In the genomic region with DNA sequence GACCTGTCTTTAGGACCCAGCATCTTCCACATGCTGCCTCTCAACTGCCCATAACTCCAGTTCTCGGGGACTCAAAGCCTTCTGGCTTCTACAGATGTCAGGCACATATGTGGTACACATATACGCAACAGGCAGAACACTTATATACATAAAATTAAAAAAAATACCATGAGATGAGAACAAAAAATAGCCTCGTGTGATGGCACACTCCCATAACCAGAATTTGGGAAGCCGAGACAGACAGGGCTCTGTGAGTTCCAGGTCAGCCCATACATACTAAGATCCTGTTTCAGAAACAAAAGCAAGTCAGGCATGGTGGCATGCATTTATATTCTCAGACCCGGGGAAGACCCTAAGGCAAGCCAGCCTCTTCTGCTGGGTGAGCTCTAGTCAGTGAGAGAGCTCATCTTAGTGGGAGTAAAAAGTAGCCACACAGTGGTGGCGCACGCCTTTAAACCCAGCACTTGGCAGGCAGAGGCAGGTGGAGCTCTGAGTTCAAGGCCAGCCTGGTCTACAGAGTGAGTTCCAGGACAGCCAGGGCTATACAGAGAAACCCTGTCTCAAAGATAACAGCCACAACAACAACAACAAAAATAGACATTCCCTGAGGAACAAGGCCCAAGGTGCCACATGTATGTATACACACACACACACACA, we compare ENCODE assay signal across 22 mouse cellular contexts. TPM values are rescaled to one million over a fixed set of nuclear protein-coding genes. Genes with fewer than 3 reads are reported as not detected.
A peak's percentile ranks its signal among the peaks of the same experiment; 100 is the strongest.
DNase-seq lines count a peak whose midpoint lies in the region; ATAC-seq and TF ChIP-seq lines count a peak whose summit lies in the region.
"Had no signal": no experiment of that assay in that cellular context is flagged by ENCODE, and none has a peak within 500 bp of the region (broad histone marks: within the 10 kb centered on the region; RNA-seq: fewer than 3 reads in every experiment).

No protein-coding gene starts in this region.

- no peak overlapping the region for H3K4me3 ChIP-seq in gastrocnemius, adult 2 months
- no peak overlapping the region for H3K4me3 ChIP-seq in heart, embryonic 13.5 days
- no peak overlapping the region for H3K4me3 ChIP-seq in layer of hippocampus, adult 2 months
- no peak overlapping the region for H3K4me3 ChIP-seq in brown adipose tissue, adult 24 weeks (ENCODE audit: insufficient read depth, low read depth, low read length)
- H3K4me3 ChIP-seq: embryonic facial prominence, embryonic 12.5 days; hindbrain, embryonic 15.5 days; left cerebral cortex, adult 2 months; liver, embryonic 12.5 days; midbrain, embryonic 13.5 days had no signal

- TF ChIP-seq CTCF in gastrocnemius, adult 2 months (IDR thresholded peaks at IDR 0.05), result no peak
- TF ChIP-seq CTCF in layer of hippocampus, adult 2 months (conservative IDR thresholded peaks at IDR 0.05), result no peak

- H3K27ac ChIP-seq in gastrocnemius, adult 2 months, result peak overlapping the region; percentile 92
- peak overlapping the region; percentile 84 for H3K27ac ChIP-seq in heart, embryonic 13.5 days (replicated peaks)
- H3K27ac ChIP-seq in layer of hippocampus, adult 2 months, result peak overlapping the region; percentile 2; the same call in 1 of the 2 replicates
- H3K27ac ChIP-seq in brown adipose tissue, adult 24 weeks (replicated peaks; ENCODE audit: low read depth, low read length), result peak overlapping the region; percentile 12; the same call in 1 of the 2 replicates
- H3K27ac ChIP-seq: left cerebral cortex, adult 2 months; liver, embryonic 12.5 days; midbrain, embryonic 13.5 days had no signal

- ATAC-seq in heart, embryonic 13.5 days (ENCODE audit: extremely low read depth, insufficient number of reproducible peaks, low FRiP score, low TSS enrichment), result no peak
- ATAC-seq: forebrain, embryonic 14.5 days; inflammation-experienced regulatory T-cells, adult 6 months; liver, embryonic 12.5 days; liver, postnatal 0 days; midbrain, embryonic 13.5 days; Patski had no signal

- H3K4me2 ChIP-seq in heart, embryonic 13.5 days, result no peak overlapping the region
- H3K4me2 ChIP-seq: embryonic facial prominence, embryonic 12.5 days; hindbrain, embryonic 15.5 days; liver, embryonic 12.5 days; midbrain, embryonic 13.5 days had no signal

- intact Hi-C loops in gastrocnemius, adult 2 months (cut with DNase I), result loop anchor here (2.0 kb wide), 1 partner anchor 44 kb away; no protein-coding TSS in a partner anchor
- intact Hi-C loops in heart, postnatal 14 days (cut with DNase I), result no loop called here

- H3K4me1 ChIP-seq in heart, embryonic 13.5 days, result peaks cover 82% of the 10 kb centered on the region
- peaks cover 52% of the 10 kb centered on the region for H3K4me1 ChIP-seq in brown adipose tissue, adult 24 weeks (ENCODE audit: control insufficient read depth, insufficient read depth, insufficient read length, low read length)

- H3K9me3 ChIP-seq in heart, embryonic 13.5 days, result no peaks in the 10 kb centered on the region
- H3K9me3 ChIP-seq: embryonic facial prominence, embryonic 12.5 days; hindbrain, embryonic 15.5 days; liver, embryonic 12.5 days; midbrain, embryonic 13.5 days had no signal

- H3K27me3 ChIP-seq in heart, embryonic 13.5 days (replicated peaks), result no peaks in the 10 kb centered on the region
- H3K27me3 ChIP-seq: embryonic facial prominence, embryonic 12.5 days; hindbrain, embryonic 15.5 days; midbrain, embryonic 13.5 days; Patski had no signal

- no peaks in the 10 kb centered on the region for H3K36me3 ChIP-seq in heart, embryonic 13.5 days
- H3K36me3 ChIP-seq: embryonic facial prominence, embryonic 12.5 days; hindbrain, embryonic 15.5 days; liver, embryonic 12.5 days; midbrain, embryonic 13.5 days had no signal

- WGBS in heart, embryonic 13.5 days, result 85% methylated on average over 7 of the region's 7 CpGs

- 0 out of 2 replicates have a peak overlapping the region, but pooled peaks have one; percentile 19 for H3K9ac ChIP-seq in heart, embryonic 13.5 days
- H3K9ac ChIP-seq: embryonic facial prominence, embryonic 12.5 days; hindbrain, embryonic 15.5 days; liver, postnatal 0 days; midbrain, embryonic 13.5 days had no signal

- no peak for DNase-seq in gastrocnemius, adult 2 months
- no peak for DNase-seq in gastrocnemius, postnatal 25 days
- DNase-seq in heart, postnatal 14 days, result no peak
- DNase-seq in layer of hippocampus, adult 2 months (ENCODE audit: low spot score in 2 of 2), result no peak
- DNase-seq in layer of hippocampus, adult 9-10 months (ENCODE audit: low spot score), result no peak
- DNase-seq in right cerebral cortex, postnatal 14 days, result no peak
- DNase-seq: cerebellum, adult 9-10 months; cerebellum, postnatal 36 days; liver, postnatal 0 days; right cerebral cortex, adult 18-20 months; right cerebral cortex, postnatal 4 days; thymus, postnatal 4 days had no signal

RNA-seq across cellular contexts. Expression of gene Cuedc1, which starts 14.9 kb away (rescaled TPM):
- 100 to 1,000 TPM; 101 to 127 TPM for total RNA-seq in gastrocnemius, adult 2 months (2021)
- total RNA-seq in gastrocnemius, postnatal 25 days (2021), result 10 to 100 TPM; 76.3 to 78.6 TPM
- polyA plus RNA-seq in heart, embryonic 13.5 days (2015; fragmentation: Nextera tagmentation; extraction: Ambion mirVana), result 16.8 and 18.1 TPM in 2 replicates
- total RNA-seq in heart, postnatal 14 days (2021), result 10 to 100 TPM; 47.9 to 55.6 TPM
- 10 to 100 TPM; 31.1 to 35.3 TPM for total RNA-seq in layer of hippocampus, adult 2 months (2021)
- 7.3 and 15.9 TPM in 2 replicates for polyA plus RNA-seq in brown adipose tissue, adult 24 weeks (2012; ENCODE audit: insufficient read depth, insufficient read length, missing spikeins)

RNA-seq across cellular contexts. Expression of gene Vezf1, which starts 44.7 kb away (rescaled TPM):
- 10 to 100 TPM; 76.5 to 87.2 TPM for total RNA-seq in gastrocnemius, adult 2 months (2021)
- 10 to 100 TPM; 47.1 to 47.6 TPM for total RNA-seq in gastrocnemius, postnatal 25 days (2021)
- 21.9 and 22.1 TPM in 2 replicates for polyA plus RNA-seq in heart, embryonic 13.5 days (2015; fragmentation: Nextera tagmentation; extraction: Ambion mirVana)
- total RNA-seq in heart, postnatal 14 days (2021), result 10 to 100 TPM; 41.5 to 41.9 TPM
- 10 to 100 TPM; 22.0 to 22.7 TPM for total RNA-seq in layer of hippocampus, adult 2 months (2021)
- polyA plus RNA-seq in brown adipose tissue, adult 24 weeks (2012; ENCODE audit: insufficient read depth, insufficient read length, missing spikeins), result 17.3 and 19.7 TPM in 2 replicates

Comparison
In these comparisons a context has a peak if more than half of its experiments do, and no peak if none do; other contexts are left out.
1. H3K27ac ChIP-seq: peak in every context shown above with its lines; median percentile 92 in gastrocnemius, adult 2 months; 84 in heart, embryonic 13.5 days; 12 in brown adipose tissue, adult 24 weeks; 2 in layer of hippocampus, adult 2 months.